Mouse (Mus musculus) CH12.LX (cell line): Measurements from ENCODE around the gene Vmn1r200. TPM values are rescaled to one million over a fixed set of nuclear protein-coding genes. Genes with fewer than 3 reads are reported as not detected.

Experiments
- polyA plus RNA-seq: library from polyadenylated mRNA; unstranded; fragments of >175 nt; gene quantifications from 2 replicates; pipeline ENCODE4 v1.2.1, GENCODE M21; 2012; ENCODE audit warnings: low read depth; ENCODE audit not compliant: insufficient read length
- total RNA-seq, 2 experiments: library from RNA; depleted of rRNA; stranded (reverse); fragments of 300-350 nt in 1 of 2; fragments of >200 nt in 1 of 2; gene quantifications; 2 replicates each; pipeline ENCODE4 v1.2.3; 2012 to 2014

Gene Vmn1r200
- total and polyA plus RNA-seq, 3 experiments = not detected

Other genes with a start within 250 kb of the Vmn1r200 start
- gene Vmn1r191, start 206.4 kb upstream of the Vmn1r200 start, total RNA-seq (2012; rRNA removed) = not detected in 2 replicates
- gene Vmn1r191, start 206.4 kb upstream of the Vmn1r200 start, total RNA-seq (2014; rRNA removed) = not detected in 2 replicates
- not detected in 2 replicates for gene Vmn1r191, start 206.4 kb upstream of the Vmn1r200 start, polyA plus RNA-seq
- gene Vmn1r192, start 199.2 kb upstream of the Vmn1r200 start, total RNA-seq (2012; rRNA removed) = not detected in 2 replicates
- not detected in 2 replicates for gene Vmn1r192, start 199.2 kb upstream of the Vmn1r200 start, total RNA-seq (2014; rRNA removed)
- not detected in 2 replicates for gene Vmn1r192, start 199.2 kb upstream of the Vmn1r200 start, polyA plus RNA-seq
- not detected in 2 replicates for gene Vmn1r193, start 167.2 kb upstream of the Vmn1r200 start, total RNA-seq (2012; rRNA removed)
- gene Vmn1r193, start 167.2 kb upstream of the Vmn1r200 start, total RNA-seq (2014; rRNA removed) = not detected in 2 replicates
- gene Vmn1r193, start 167.2 kb upstream of the Vmn1r200 start, polyA plus RNA-seq = not detected in 2 replicates
- not detected in 2 replicates for gene Vmn1r194, start 146.2 kb upstream of the Vmn1r200 start, total RNA-seq (2012; rRNA removed)
- gene Vmn1r194, start 146.2 kb upstream of the Vmn1r200 start, total RNA-seq (2014; rRNA removed) = not detected in 2 replicates
- gene Vmn1r194, start 146.2 kb upstream of the Vmn1r200 start, polyA plus RNA-seq = not detected in 2 replicates
- gene Vmn1r195, start 119.9 kb upstream of the Vmn1r200 start, total RNA-seq (2012; rRNA removed) = not detected in 2 replicates
- gene Vmn1r195, start 119.9 kb upstream of the Vmn1r200 start, total RNA-seq (2014; rRNA removed) = not detected in 2 replicates
- gene Vmn1r195, start 119.9 kb upstream of the Vmn1r200 start, polyA plus RNA-seq = not detected in 2 replicates
- gene Vmn1r196, start 100.5 kb upstream of the Vmn1r200 start, total RNA-seq (2012; rRNA removed) = not detected in 2 replicates
- gene Vmn1r196, start 100.5 kb upstream of the Vmn1r200 start, total RNA-seq (2014; rRNA removed) = not detected in 2 replicates
- not detected in 2 replicates for gene Vmn1r196, start 100.5 kb upstream of the Vmn1r200 start, polyA plus RNA-seq
- gene Vmn1r197, start 65.8 kb upstream of the Vmn1r200 start, total RNA-seq (2012; rRNA removed) = not detected in 2 replicates
- gene Vmn1r197, start 65.8 kb upstream of the Vmn1r200 start, total RNA-seq (2014; rRNA removed) = not detected in 2 replicates
- 0.04 TPM in 1 of 2 replicates, not detected in the other for gene Vmn1r197, start 65.8 kb upstream of the Vmn1r200 start, polyA plus RNA-seq
- not detected in 2 replicates for gene Vmn1r198, start 40.0 kb upstream of the Vmn1r200 start, total RNA-seq (2012; rRNA removed)
- not detected in 2 replicates for gene Vmn1r198, start 40.0 kb upstream of the Vmn1r200 start, total RNA-seq (2014; rRNA removed)
- not detected in 2 replicates for gene Vmn1r198, start 40.0 kb upstream of the Vmn1r200 start, polyA plus RNA-seq
- gene Vmn1r199, start 10.6 kb upstream of the Vmn1r200 start, total RNA-seq (2012; rRNA removed) = not detected in 2 replicates
- not detected in 2 replicates for gene Vmn1r199, start 10.6 kb upstream of the Vmn1r200 start, total RNA-seq (2014; rRNA removed)
- gene Vmn1r199, start 10.6 kb upstream of the Vmn1r200 start, polyA plus RNA-seq = not detected in 2 replicates
- gene Vmn1r201, start 81.5 kb downstream of the Vmn1r200 start, total RNA-seq (2012; rRNA removed) = 0.13 TPM in 1 of 2 replicates, not detected in the other
- gene Vmn1r201, start 81.5 kb downstream of the Vmn1r200 start, total RNA-seq (2014; rRNA removed) = 0.04 TPM in 1 of 2 replicates, not detected in the other
- not detected in 2 replicates for gene Vmn1r201, start 81.5 kb downstream of the Vmn1r200 start, polyA plus RNA-seq
- not detected in 2 replicates for gene Vmn1r202, start 115.0 kb downstream of the Vmn1r200 start, total RNA-seq (2012; rRNA removed)
- not detected in 2 replicates for gene Vmn1r202, start 115.0 kb downstream of the Vmn1r200 start, total RNA-seq (2014; rRNA removed)
- gene Vmn1r202, start 115.0 kb downstream of the Vmn1r200 start, polyA plus RNA-seq = not detected in 2 replicates
- gene Vmn1r203, start 127.7 kb downstream of the Vmn1r200 start, total RNA-seq (2012; rRNA removed) = 0.04 TPM in 2 replicates
- gene Vmn1r203, start 127.7 kb downstream of the Vmn1r200 start, total RNA-seq (2014; rRNA removed) = 0.08 and 0.14 TPM in 2 replicates
- gene Vmn1r203, start 127.7 kb downstream of the Vmn1r200 start, polyA plus RNA-seq = 0.05 and 0.06 TPM in 2 replicates
- not detected in 2 replicates for gene Vmn1r204, start 162.8 kb downstream of the Vmn1r200 start, total RNA-seq (2012; rRNA removed)
- not detected in 2 replicates for gene Vmn1r204, start 162.8 kb downstream of the Vmn1r200 start, total RNA-seq (2014; rRNA removed)
- gene Vmn1r204, start 162.8 kb downstream of the Vmn1r200 start, polyA plus RNA-seq = not detected in 2 replicates
- gene Vmn1r205, start 202.6 kb downstream of the Vmn1r200 start, total RNA-seq (2012; rRNA removed) = not detected in 2 replicates
- gene Vmn1r205, start 202.6 kb downstream of the Vmn1r200 start, total RNA-seq (2014; rRNA removed) = not detected in 2 replicates
- gene Vmn1r205, start 202.6 kb downstream of the Vmn1r200 start, polyA plus RNA-seq = not detected in 2 replicates
- gene Vmn1r206, start 233.9 kb downstream of the Vmn1r200 start, total RNA-seq (2012; rRNA removed) = not detected in 2 replicates
- gene Vmn1r206, start 233.9 kb downstream of the Vmn1r200 start, total RNA-seq (2014; rRNA removed) = not detected in 2 replicates
- gene Vmn1r206, start 233.9 kb downstream of the Vmn1r200 start, polyA plus RNA-seq = not detected in 2 replicates